Comparison of ENCODE assay signal across 9 mouse cellular contexts in genomic region chr6:115987096-115987747, GRCm38 (mm10). TPM values are rescaled to one million over a fixed set of nuclear protein-coding genes. Genes with fewer than 3 reads are reported as not detected.
DNase-seq lines count a peak whose midpoint lies in the region; ATAC-seq and TF ChIP-seq lines count a peak whose summit lies in the region.
"Had no signal": no experiment of that assay in that cellular context is flagged by ENCODE, and none has a peak within 500 bp of the region (broad histone marks: within the 10 kb centered on the region; RNA-seq: fewer than 3 reads in every experiment).

No protein-coding gene starts in this region.

- TF ChIP-seq EP300 in heart, postnatal 0 days (IDR thresholded peaks at IDR 0.05; ENCODE audit: low read depth), result no peak

- no peaks in the 10 kb centered on the region for H3K9me3 ChIP-seq in forebrain, embryonic 15.5 days
- no peaks in the 10 kb centered on the region for H3K9me3 ChIP-seq in forebrain, embryonic 16.5 days (ENCODE audit: control insufficient read depth, low read length)
- no peaks in the 10 kb centered on the region for H3K9me3 ChIP-seq in midbrain, embryonic 10.5 days (replicated peaks)
- no peaks in the 10 kb centered on the region for H3K9me3 ChIP-seq in midbrain, embryonic 11.5 days (ENCODE audit: control insufficient read depth, low read length)
- no peaks in the 10 kb centered on the region for H3K9me3 ChIP-seq in heart, postnatal 0 days (replicated peaks; ENCODE audit: control insufficient read depth, low read length)
- H3K9me3 ChIP-seq: liver, embryonic 15.5 days had no signal

- TF ChIP-seq CTCF in heart, postnatal 0 days (IDR thresholded peaks at IDR 0.05; ENCODE audit: low read depth), result no peak

- WGBS in forebrain, embryonic 15.5 days, result 54% methylated on average over 9 of the region's 9 CpGs
- WGBS in forebrain, embryonic 16.5 days, result 63% methylated on average over 9 of the region's 9 CpGs
- 71% methylated on average over 9 of the region's 9 CpGs for WGBS in midbrain, embryonic 10.5 days
- WGBS in midbrain, embryonic 11.5 days, result 65% methylated on average over 9 of the region's 9 CpGs
- 64% methylated on average over 9 of the region's 9 CpGs for WGBS in heart, postnatal 0 days

- no peak overlapping the region for H3K9ac ChIP-seq in forebrain, embryonic 15.5 days (replicated peaks)
- H3K9ac ChIP-seq in forebrain, embryonic 16.5 days (replicated peaks; ENCODE audit: low read depth, low read length), result no peak overlapping the region
- H3K9ac ChIP-seq in midbrain, embryonic 11.5 days (ENCODE audit: low read length), result no peak overlapping the region
- no peak overlapping the region for H3K9ac ChIP-seq in heart, postnatal 0 days (replicated peaks; ENCODE audit: low read depth, low read length)
- H3K9ac ChIP-seq: liver, embryonic 15.5 days had no signal

- peaks cover 22% of the 10 kb centered on the region for H3K4me1 ChIP-seq in forebrain, embryonic 15.5 days
- peaks cover 11% of the 10 kb centered on the region for H3K4me1 ChIP-seq in forebrain, embryonic 16.5 days (replicated peaks; ENCODE audit: control insufficient read depth, insufficient read depth, low read length)
- H3K4me1 ChIP-seq in midbrain, embryonic 10.5 days, result peaks cover 55% of the 10 kb centered on the region
- peaks cover 8% of the 10 kb centered on the region; the same call in 1 of the 2 replicates for H3K4me1 ChIP-seq in midbrain, embryonic 11.5 days (ENCODE audit: control insufficient read depth, insufficient read depth, low read length)
- peaks cover 14% of the 10 kb centered on the region for H3K4me1 ChIP-seq in heart, postnatal 0 days (ENCODE audit: control insufficient read depth, insufficient read depth)

- no peaks in the 10 kb centered on the region for H3K36me3 ChIP-seq in forebrain, embryonic 15.5 days
- H3K36me3 ChIP-seq in forebrain, embryonic 16.5 days (ENCODE audit: control insufficient read depth, insufficient read depth), result no peaks in the 10 kb centered on the region
- H3K36me3 ChIP-seq in midbrain, embryonic 10.5 days, result no peaks in the 10 kb centered on the region
- no peaks in the 10 kb centered on the region for H3K36me3 ChIP-seq in midbrain, embryonic 11.5 days (ENCODE audit: control insufficient read depth, insufficient read depth, low read length)
- no peaks in the 10 kb centered on the region; the same call in 1 of the 2 replicates for H3K36me3 ChIP-seq in heart, postnatal 0 days (replicated peaks; ENCODE audit: control insufficient read depth, insufficient read depth, low read length)
- H3K36me3 ChIP-seq: liver, embryonic 15.5 days had no signal

- peaks cover 1% of the 10 kb centered on the region; the same call in 1 of the 2 replicates for H3K27me3 ChIP-seq in forebrain, embryonic 15.5 days
- peaks cover under 1% of the 10 kb centered on the region; the same call in 1 of the 2 replicates for H3K27me3 ChIP-seq in forebrain, embryonic 16.5 days (replicated peaks; ENCODE audit: control insufficient read depth, insufficient read depth, low read length)
- peaks cover 58% of the 10 kb centered on the region for H3K27me3 ChIP-seq in midbrain, embryonic 10.5 days (ENCODE audit: low read depth, poor library complexity, severe bottlenecking)
- peaks cover 16% of the 10 kb centered on the region for H3K27me3 ChIP-seq in midbrain, embryonic 11.5 days (ENCODE audit: control insufficient read depth, insufficient read depth, low read length)
- no peaks in the 10 kb centered on the region; the same call in none of the 2 replicates for H3K27me3 ChIP-seq in heart, postnatal 0 days (ENCODE audit: control insufficient read depth, insufficient read depth, low read length)

- no peak for DNase-seq in midbrain, embryonic 10.5 days (ENCODE audit: low spot score)
- DNase-seq in midbrain, embryonic 11.5 days (ENCODE audit: low spot score, missing footprints), result no peak
- DNase-seq in heart, postnatal 0 days (ENCODE audit: low spot score), result no peak
- DNase-seq in layer of hippocampus, adult 11-12 months (ENCODE audit: low spot score), result no peak
- DNase-seq in embryo, embryonic 9.5 days (ENCODE audit: extremely low spot score), result no peak

- ATAC-seq in forebrain, embryonic 15.5 days (replicated peaks), result no peak
- ATAC-seq in forebrain, embryonic 16.5 days, result no peak
- ATAC-seq in midbrain, embryonic 11.5 days (ENCODE audit: low FRiP score), result no peak
- no peak for ATAC-seq in heart, postnatal 0 days (ENCODE audit: insufficient read depth, low read depth)
- ATAC-seq in neutrophil, adult 5-6 weeks (ENCODE audit: extremely low read depth, insufficient number of reproducible peaks, low FRiP score, poor library complexity, severe bottlenecking), result peak; percentile 9; the same call in 1 of the 2 replicates

- no peak overlapping the region for H3K27ac ChIP-seq in forebrain, embryonic 15.5 days (replicated peaks)
- no peak overlapping the region for H3K27ac ChIP-seq in forebrain, embryonic 16.5 days (ENCODE audit: low read length)
- H3K27ac ChIP-seq in midbrain, embryonic 10.5 days (replicated peaks), result peak overlapping the region; percentile 55
- H3K27ac ChIP-seq in midbrain, embryonic 11.5 days (ENCODE audit: low read depth, low read length), result no peak overlapping the region
- H3K27ac ChIP-seq in heart, postnatal 0 days (ENCODE audit: low read depth), result no peak overlapping the region
- H3K27ac ChIP-seq: liver, embryonic 15.5 days had no signal

- 0 out of 2 replicates have a peak overlapping the region, but pooled peaks have one; percentile 10 for H3K4me2 ChIP-seq in forebrain, embryonic 15.5 days (replicated peaks)
- no peak overlapping the region for H3K4me2 ChIP-seq in forebrain, embryonic 16.5 days (ENCODE audit: low read length)
- H3K4me2 ChIP-seq in midbrain, embryonic 11.5 days, result no peak overlapping the region
- H3K4me2 ChIP-seq in heart, postnatal 0 days (ENCODE audit: low read depth, low read length), result peak overlapping the region; percentile 64
- H3K4me2 ChIP-seq: liver, embryonic 15.5 days had no signal

- no peak overlapping the region for H3K4me3 ChIP-seq in forebrain, embryonic 15.5 days
- H3K4me3 ChIP-seq in forebrain, embryonic 16.5 days (replicated peaks; ENCODE audit: low read length), result no peak overlapping the region
- H3K4me3 ChIP-seq in midbrain, embryonic 10.5 days, result no peak overlapping the region
- H3K4me3 ChIP-seq in midbrain, embryonic 11.5 days (ENCODE audit: low read depth, low read length), result no peak overlapping the region
- no peak overlapping the region for H3K4me3 ChIP-seq in heart, postnatal 0 days (ENCODE audit: low read depth, low read length)
- H3K4me3 ChIP-seq: liver, embryonic 15.5 days had no signal

RNA-seq across cellular contexts. Expression of gene Plxnd1, which starts 7.6 kb away (rescaled TPM):
- 13.5 and 21.4 TPM in 2 replicates for polyA plus RNA-seq in forebrain, embryonic 15.5 days (2015; fragmentation: Nextera tagmentation; extraction: Ambion mirVana)
- 19.4 and 19.8 TPM in 2 replicates for polyA plus RNA-seq in forebrain, embryonic 16.5 days (2015; fragmentation: Nextera tagmentation; extraction: Ambion mirVana)
- 18.1 and 18.9 TPM in 2 replicates for polyA plus RNA-seq in midbrain, embryonic 10.5 days (2016; fragmentation: Nextera tagmentation; extraction: Ambion mirVana)
- polyA plus RNA-seq in midbrain, embryonic 11.5 days (2014; fragmentation: Nextera tagmentation; extraction: Ambion mirVana), result 13.2 and 17.5 TPM in 2 replicates
- 82.4 and 166 TPM in 2 replicates for total RNA-seq in heart, postnatal 0 days (2014; rRNA removed; ENCODE audit: low replicate concordance)
- 28.1 and 37.7 TPM in 2 replicates for polyA plus RNA-seq in heart, postnatal 0 days (2015; fragmentation: Nextera tagmentation; extraction: Ambion mirVana)
- total RNA-seq in neutrophil, adult 5-6 weeks (2017), result 12.0 and 12.2 TPM in 2 replicates

RNA-seq across cellular contexts. Expression of gene H1foo, which starts 42.5 kb away (rescaled TPM):
- polyA plus RNA-seq in forebrain, embryonic 15.5 days (2015; fragmentation: Nextera tagmentation; extraction: Ambion mirVana), result not detected in 2 replicates
- not detected in 2 replicates for polyA plus RNA-seq in forebrain, embryonic 16.5 days (2015; fragmentation: Nextera tagmentation; extraction: Ambion mirVana)
- polyA plus RNA-seq in midbrain, embryonic 10.5 days (2016; fragmentation: Nextera tagmentation; extraction: Ambion mirVana), result not detected in 2 replicates
- not detected in 2 replicates for polyA plus RNA-seq in midbrain, embryonic 11.5 days (2014; fragmentation: Nextera tagmentation; extraction: Ambion mirVana)
- total RNA-seq in heart, postnatal 0 days (2014; rRNA removed; ENCODE audit: low replicate concordance), result not detected in 2 replicates
- polyA plus RNA-seq in heart, postnatal 0 days (2015; fragmentation: Nextera tagmentation; extraction: Ambion mirVana), result not detected in 2 replicates
- not detected in 2 replicates for total RNA-seq in neutrophil, adult 5-6 weeks (2017)
- polyA plus RNA-seq: liver, embryonic 15.5 days had no signal

RNA-seq across cellular contexts. Expression of gene Rho, which starts 55.7 kb away (rescaled TPM):
- 0.09 and 0.19 TPM in 2 replicates for polyA plus RNA-seq in forebrain, embryonic 15.5 days (2015; fragmentation: Nextera tagmentation; extraction: Ambion mirVana)
- 0.15 TPM in 1 of 2 replicates, not detected in the other for polyA plus RNA-seq in forebrain, embryonic 16.5 days (2015; fragmentation: Nextera tagmentation; extraction: Ambion mirVana)
- polyA plus RNA-seq in midbrain, embryonic 10.5 days (2016; fragmentation: Nextera tagmentation; extraction: Ambion mirVana), result 0.17 and 0.20 TPM in 2 replicates
- polyA plus RNA-seq in midbrain, embryonic 11.5 days (2014; fragmentation: Nextera tagmentation; extraction: Ambion mirVana), result 0.08 TPM in 1 of 2 replicates, not detected in the other
- 1.3 TPM in 1 of 2 replicates, not detected in the other for total RNA-seq in heart, postnatal 0 days (2014; rRNA removed; ENCODE audit: low replicate concordance)
- polyA plus RNA-seq in heart, postnatal 0 days (2015; fragmentation: Nextera tagmentation; extraction: Ambion mirVana), result 0.04 TPM in 1 of 2 replicates, not detected in the other
- 0.12 TPM in 1 of 2 replicates, not detected in the other for total RNA-seq in neutrophil, adult 5-6 weeks (2017)
- polyA plus RNA-seq: liver, embryonic 15.5 days had no signal

Comparison
In these comparisons a context has a peak if more than half of its experiments do, and no peak if none do; other contexts are left out.
1. H3K4me2 ChIP-seq: peak in forebrain, embryonic 15.5 days (single experiment) and heart, postnatal 0 days (single experiment); none in forebrain, embryonic 16.5 days (single experiment) and midbrain, embryonic 11.5 days (single experiment).